Mouse (Mus musculus) hindbrain, postnatal 0 days (tissue): ENCODE measurements at regions not wholly inside any gene's neighbourhood (a gene's known extent, or its start where the extent isn't known, plus 50 kb on each side); places are given as distances from the start of the nearest gene placed in this dataset.

Source experiments
- ATAC-seq: fragments of 200-750 bp; cut with Nextera tagmentation; 2 replicates; pipeline ENCODE4 v1.8.0; 2017; ENCODE audit warnings: mild to moderate bottlenecking, moderate TSS enrichment, moderate library complexity
- DNase-seq: peaks from one replicate; pipeline ENCODE4 v3.0.0-alpha.2; 2015; ENCODE audit warnings: low spot score
- H3K27ac ChIP-seq: fragments of 300-500 bp; sonication (generic); 2 replicates; pipeline ENCODE4 v1.5.1; 2014; ENCODE audit warnings: mild to moderate bottlenecking
- H3K27me3 ChIP-seq: fragments of 300-500 bp; sonication (generic); 2 replicates; pipeline ENCODE4 v1.6.1; 2014; ENCODE audit warnings: low read length, mixed read lengths; ENCODE audit not compliant: insufficient read depth
- H3K36me3 ChIP-seq: fragments of 300-500 bp; sonication (generic); 2 replicates; pipeline ENCODE4 v1.6.1; 2014; ENCODE audit warnings: low read length, mixed read lengths; ENCODE audit not compliant: insufficient read depth
- H3K4me1 ChIP-seq: fragments of 300-500 bp; sonication (generic); 2 replicates; pipeline ENCODE4 v1.6.1; 2014; ENCODE audit warnings: antibody characterized with exemption, low read length, mixed read lengths; ENCODE audit not compliant: insufficient read depth
- H3K4me2 ChIP-seq: fragments of 300-500 bp; sonication (generic); 2 replicates; pipeline ENCODE4 v1.6.1; 2014; ENCODE audit warnings: low read depth, mild to moderate bottlenecking, low read length, moderate library complexity, mixed read lengths
- H3K4me3 ChIP-seq: fragments of 300-500 bp; sonication (generic); 2 replicates; pipeline ENCODE4 v1.5.1; 2014; ENCODE audit warnings: low read length
- H3K9ac ChIP-seq: fragments of 300-500 bp; sonication (generic); replicated peaks from 2 replicates; pipeline ENCODE4 v1.6.1; 2014; ENCODE audit warnings: mild to moderate bottlenecking, low read length, moderate library complexity, mixed read lengths
- H3K9me3 ChIP-seq: fragments of 300-500 bp; sonication (generic); 2 replicates; pipeline ENCODE4 v1.6.1; 2016; ENCODE audit warnings: low read length, mixed read lengths
- CTCF ChIP-seq: IDR thresholded peaks from 2 replicates; pipeline ENCODE4 v1.5.1; 2016; ENCODE audit warnings: antibody characterized with exemption, control low read depth, low read depth
- WGBS: fragments of 180-500 bp; shearing (Covaris S2); extraction: QIAGEN DNeasy Blood & Tissue Kit; methylation state at CpG from one replicate; pipeline ENCODE4 v1.1.7; 2014; 5-methylcytosine and 5-hydroxymethylcytosine counted together

GRCm38 (mm10) chr15:67417742-67418163 is 917.0 kb upstream of the Lrrc6 start:
- ATAC-seq (no peak), DNase-seq (no peak)
- whole genome bisulfite sequencing: 89% methylated on average over 2 of the region's 2 CpGs
- H3K9ac ChIP-seq: no peak overlapping the region
- no peak overlapping the region for H3K4me2 ChIP-seq
- no peaks in the 10 kb centered on the region for H3K27me3 ChIP-seq
- no peak for TF ChIP-seq CTCF
- no peak overlapping the region for H3K27ac ChIP-seq
- no peak overlapping the region for H3K4me3 ChIP-seq
- no peaks in the 10 kb centered on the region for H3K4me1 ChIP-seq
- no peaks in the 10 kb centered on the region for H3K9me3 ChIP-seq
- H3K36me3 ChIP-seq: no peaks in the 10 kb centered on the region

- Histone ChIP-seq H3K27ac (no peak overlapping the region), H3K9me3 (no peaks in the 10 kb centered on the region), H3K4me1 (no peaks in the 10 kb centered on the region), H3K36me3 (no peaks in the 10 kb centered on the region), H3K9ac (no peak overlapping the region), H3K27me3 (no peaks in the 10 kb centered on the region), H3K4me2 (no peak overlapping the region), H3K4me3 (no peak overlapping the region)
- no peak for TF ChIP-seq CTCF
- 87% methylated on average over 2 of the region's 2 CpGs for WGBS
- DNase-seq: no peak
- no peak for ATAC-seq
Measured at GRCm38 (mm10) chr15:67415840-67416239, 915.1 kb upstream of the Lrrc6 start.

- Histone ChIP-seq H3K4me1 (no peaks in the 10 kb centered on the region), H3K27ac (no peak overlapping the region), H3K4me2 (no peak overlapping the region), H3K27me3 (no peaks in the 10 kb centered on the region), H3K4me3 (no peak overlapping the region), H3K36me3 (no peaks in the 10 kb centered on the region), H3K9ac (no peak overlapping the region), H3K9me3 (no peaks in the 10 kb centered on the region)
- no peak for DNase-seq
- ATAC-seq: no peak
- TF ChIP-seq CTCF: no peak
- WGBS: 84% methylated on average over 3 of the region's 3 CpGs
Measured at GRCm38 (mm10) chr15:67414371-67414930, 913.7 kb upstream of the Lrrc6 start.

GRCm38 (mm10) chr15:67413581-67413980 is 912.9 kb upstream of the Lrrc6 start:
- Histone ChIP-seq H3K27me3 (no peaks in the 10 kb centered on the region), H3K4me2 (no peak overlapping the region), H3K9me3 (no peaks in the 10 kb centered on the region), H3K27ac (no peak overlapping the region), H3K4me1 (no peaks in the 10 kb centered on the region), H3K36me3 (no peaks in the 10 kb centered on the region), H3K9ac (no peak overlapping the region), H3K4me3 (no peak overlapping the region)
- DNase-seq (no peak), ATAC-seq (no peak)
- WGBS: 98% methylated on average over 3 of the region's 3 CpGs
- no peak for TF ChIP-seq CTCF

GRCm38 (mm10) chr15:67412394-67412793 is 911.7 kb upstream of the Lrrc6 start:
- no peak overlapping the region for H3K4me3 ChIP-seq
- no peak for DNase-seq
- H3K4me1 ChIP-seq: no peaks in the 10 kb centered on the region
- H3K27me3 ChIP-seq: no peaks in the 10 kb centered on the region
- H3K27ac ChIP-seq: no peak overlapping the region
- H3K9ac ChIP-seq: no peak overlapping the region
- TF ChIP-seq CTCF: no peak
- H3K36me3 ChIP-seq: no peaks in the 10 kb centered on the region
- whole genome bisulfite sequencing: 87% methylated on average over 1 of the region's 1 CpGs
- no peak for ATAC-seq
- no peak overlapping the region for H3K4me2 ChIP-seq
- H3K9me3 ChIP-seq: no peaks in the 10 kb centered on the region

- no peak overlapping the region for H3K4me3 ChIP-seq
- no peak for TF ChIP-seq CTCF
- no peaks in the 10 kb centered on the region for H3K9me3 ChIP-seq
Measured at GRCm38 (mm10) chr15:67411657-67412056, 910.9 kb upstream of the Lrrc6 start.

GRCm38 (mm10) chr15:67410012-67410411 is 909.3 kb upstream of the Lrrc6 start:
- H3K4me2 ChIP-seq: no peak overlapping the region
- whole genome bisulfite sequencing: 89% methylated on average over 1 of the region's 1 CpGs
- H3K27me3 ChIP-seq: no peaks in the 10 kb centered on the region
- no peak for ATAC-seq
- no peaks in the 10 kb centered on the region for H3K36me3 ChIP-seq
- H3K4me1 ChIP-seq: no peaks in the 10 kb centered on the region
- H3K27ac ChIP-seq: no peak overlapping the region
- no peak for TF ChIP-seq CTCF
- no peak overlapping the region for H3K9ac ChIP-seq
- no peak overlapping the region for H3K4me3 ChIP-seq
- no peak for DNase-seq
- H3K9me3 ChIP-seq: no peaks in the 10 kb centered on the region

More at GRCm38 (mm10) chr15:67411657-67412056, 910.9 kb upstream of the Lrrc6 start:
- ATAC-seq (no peak), DNase-seq (no peak)
- 87% methylated on average over 2 of the region's 2 CpGs for WGBS
- no peak overlapping the region for H3K4me2 ChIP-seq
- no peaks in the 10 kb centered on the region for H3K4me1 ChIP-seq
- no peak overlapping the region for H3K27ac ChIP-seq
- no peak overlapping the region for H3K9ac ChIP-seq
- no peaks in the 10 kb centered on the region for H3K36me3 ChIP-seq
- H3K27me3 ChIP-seq: no peaks in the 10 kb centered on the region
